Mouse (Mus musculus) hindbrain, embryonic 11.5 days (tissue): ENCODE measurements at regions not wholly inside any gene's neighbourhood (a gene's known extent, or its start where the extent isn't known, plus 50 kb on each side); places are given as distances from the start of the nearest gene placed in this dataset.

Experiments used
- ATAC-seq: fragments of 200-750 bp; cut with Nextera tagmentation; 2 replicates; pipeline ENCODE4 v1.8.0; 2017; ENCODE audit warnings: mild to moderate bottlenecking, moderate TSS enrichment, moderate library complexity; ENCODE audit not compliant: low FRiP score
- DNase-seq: peaks from one replicate; pipeline ENCODE4 v3.0.0-alpha.2; 2015; ENCODE audit warnings: low spot score
- H3K27ac ChIP-seq: fragments of 300-500 bp; sonication (generic); 2 replicates; pipeline ENCODE4 v1.5.1; 2014; ENCODE audit warnings: mild to moderate bottlenecking, low read depth, low read length
- H3K27me3 ChIP-seq: fragments of 300-500 bp; sonication (generic); 2 replicates; pipeline ENCODE4 v1.6.1; 2014; ENCODE audit warnings: mild to moderate bottlenecking, low read length, moderate library complexity, mixed read lengths; ENCODE audit not compliant: control insufficient read depth, insufficient read depth
- H3K36me3 ChIP-seq: fragments of 300-500 bp; sonication (generic); 2 replicates; pipeline ENCODE4 v1.6.1; 2014; ENCODE audit warnings: mild to moderate bottlenecking, low read length, moderate library complexity, mixed read lengths; ENCODE audit not compliant: control insufficient read depth, insufficient read depth
- H3K4me1 ChIP-seq: fragments of 300-500 bp; sonication (generic); replicated peaks from 2 replicates; pipeline ENCODE4 v1.6.1; 2014; ENCODE audit warnings: low read length, mixed read lengths; ENCODE audit not compliant: control insufficient read depth, insufficient read depth
- H3K4me2 ChIP-seq: fragments of 300-500 bp; sonication (generic); replicated peaks from 2 replicates; pipeline ENCODE4 v1.6.1; 2014; ENCODE audit warnings: mild to moderate bottlenecking, low read depth, low read length
- H3K4me3 ChIP-seq: fragments of 300-500 bp; sonication (generic); 2 replicates; pipeline ENCODE4 v1.5.1; 2014; ENCODE audit warnings: low read depth, low read length
- H3K9ac ChIP-seq: fragments of 300-500 bp; sonication (generic); 2 replicates; pipeline ENCODE4 v1.6.1; 2014; ENCODE audit warnings: low read depth, low read length
- H3K9me3 ChIP-seq: fragments of 300-500 bp; sonication (generic); 2 replicates; pipeline ENCODE4 v1.6.1; 2016; ENCODE audit warnings: low read length; ENCODE audit not compliant: control insufficient read depth
- WGBS: fragments of 180-500 bp; shearing (Covaris S2); extraction: QIAGEN DNeasy Blood & Tissue Kit; methylation state at CpG from one replicate; pipeline ENCODE4 v1.1.7; 2014; 5-methylcytosine and 5-hydroxymethylcytosine counted together

DNA sequence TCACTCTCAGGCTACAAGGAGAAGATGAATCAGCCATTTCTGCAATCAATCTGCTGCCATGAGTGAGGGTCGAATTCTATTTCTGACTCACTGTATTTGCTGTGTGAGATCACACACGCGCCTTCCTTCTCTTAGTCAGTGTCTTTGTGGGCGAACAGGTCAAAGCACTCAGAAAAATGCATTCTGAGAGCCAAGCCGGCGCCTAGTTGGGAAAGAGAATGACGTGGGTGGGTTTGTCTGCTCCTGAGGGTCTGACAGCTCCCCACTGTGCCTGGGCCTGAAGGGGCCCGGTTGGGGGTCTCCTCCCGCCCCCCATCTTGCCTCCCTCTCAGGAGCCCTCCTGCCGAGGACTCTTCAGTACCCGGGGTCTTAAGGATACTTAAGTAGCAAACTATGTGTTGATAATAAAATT, 143.3 kb upstream of the Mvb12b start:
- Histone ChIP-seq H3K9ac (no peak overlapping the region), H3K9me3 (no peaks in the 10 kb centered on the region), H3K27me3 (no peaks in the 10 kb centered on the region), H3K27ac (0 out of 2 replicates have a peak overlapping the region, but pooled peaks have one; percentile 48), H3K36me3 (no peaks in the 10 kb centered on the region), H3K4me2 (no peak overlapping the region), H3K4me1 (peaks cover 8% of the 10 kb centered on the region), H3K4me3 (no peak overlapping the region)
- 18% methylated on average over 11 of the region's 11 CpGs for whole genome bisulfite sequencing
- ATAC-seq, result no peak
- no peak for DNase-seq

- Histone ChIP-seq H3K4me2 (no peak overlapping the region; the same call in 1 of the 2 replicates), H3K4me3 (no peak overlapping the region), H3K27ac (0 out of 2 replicates have a peak overlapping the region, but pooled peaks have one; percentile 37), H3K36me3 (no peaks in the 10 kb centered on the region), H3K27me3 (no peaks in the 10 kb centered on the region), H3K9me3 (no peaks in the 10 kb centered on the region), H3K4me1 (peaks cover 8% of the 10 kb centered on the region), H3K9ac (no peak overlapping the region)
- WGBS, result 29% methylated on average over 9 of the region's 9 CpGs
- ATAC-seq (peak; percentile 76), DNase-seq (peak; percentile 59)
Observed at GRCm38 (mm10) chr2:34027445-34027844, 139.7 kb upstream of the Mvb12b start.

DNA sequence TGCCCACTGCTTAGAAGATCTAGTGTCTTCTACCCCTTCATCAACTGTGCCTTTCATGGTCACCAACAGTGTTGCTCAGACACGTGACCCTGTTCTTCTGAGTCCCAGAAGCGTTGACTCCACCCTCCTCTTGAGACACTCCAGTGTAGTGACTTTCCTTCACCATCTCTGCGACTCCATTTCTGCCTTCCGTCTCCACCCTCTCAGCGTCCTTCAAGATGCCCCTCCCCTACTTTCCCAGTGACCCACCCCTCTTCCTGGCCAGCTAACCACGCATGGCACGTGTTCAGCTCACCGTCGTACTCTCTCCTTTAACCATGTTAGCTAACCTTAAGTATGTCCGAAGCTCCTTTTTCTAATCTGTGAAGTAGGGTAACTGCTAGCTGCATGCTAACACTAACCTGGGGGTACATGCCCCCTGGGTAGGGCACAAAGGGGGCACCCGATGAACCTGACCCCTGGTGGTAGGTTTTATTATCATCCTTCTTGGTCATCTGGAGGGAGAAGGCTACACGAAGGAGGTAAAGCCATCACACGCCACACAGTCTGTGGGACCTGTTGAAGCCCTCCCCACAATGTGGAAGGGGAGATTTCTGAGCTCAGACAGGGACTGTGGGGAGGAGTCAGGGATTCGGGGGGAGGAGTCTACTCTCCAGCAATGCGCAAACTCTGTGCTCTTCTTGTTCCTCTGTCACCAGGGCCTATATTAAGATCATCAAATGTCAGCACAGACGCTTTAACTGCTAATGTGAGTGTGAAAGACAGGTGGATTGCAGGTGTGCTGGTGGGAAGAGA, 139.0 kb upstream of the Mvb12b start:
- H3K9ac ChIP-seq, result no peak overlapping the region
- no peak for DNase-seq
- ATAC-seq, result no peak
- H3K4me3 ChIP-seq, result no peak overlapping the region
- H3K36me3 ChIP-seq, result no peaks in the 10 kb centered on the region
- H3K27ac ChIP-seq, result 0 out of 2 replicates have a peak overlapping the region, but pooled peaks have one; percentile 37
- no peak overlapping the region for H3K4me2 ChIP-seq
- WGBS, result 77% methylated on average over 16 of the region's 16 CpGs
- H3K4me1 ChIP-seq, result peaks cover 8% of the 10 kb centered on the region
- no peaks in the 10 kb centered on the region for H3K9me3 ChIP-seq
- H3K27me3 ChIP-seq, result no peaks in the 10 kb centered on the region

- H3K36me3 ChIP-seq, result no peaks in the 10 kb centered on the region
- no peak overlapping the region for H3K9ac ChIP-seq
- H3K4me2 ChIP-seq, result no peak overlapping the region
- peak; percentile 64 for DNase-seq
- no peak overlapping the region for H3K27ac ChIP-seq
- ATAC-seq, result no peak
- H3K4me3 ChIP-seq, result no peak overlapping the region
- H3K4me1 ChIP-seq, result peaks cover 6% of the 10 kb centered on the region; the same call in 1 of the 2 replicates
- no peaks in the 10 kb centered on the region for H3K27me3 ChIP-seq
- H3K9me3 ChIP-seq, result no peaks in the 10 kb centered on the region
- WGBS, result 60% methylated on average over 10 of the region's 10 CpGs
Observed at GRCm38 (mm10) chr2:34025715-34026360, 138.1 kb upstream of the Mvb12b start.

- H3K27me3 ChIP-seq, result no peaks in the 10 kb centered on the region
- no peaks in the 10 kb centered on the region for H3K9me3 ChIP-seq
- ATAC-seq, result no peak
- H3K36me3 ChIP-seq, result no peaks in the 10 kb centered on the region
- DNase-seq, result no peak
- 0 out of 2 replicates have a peak overlapping the region, but pooled peaks have one; percentile 1 for H3K27ac ChIP-seq
- no peak overlapping the region for H3K4me3 ChIP-seq
- peaks cover 5% of the 10 kb centered on the region for H3K4me1 ChIP-seq
- 68% methylated on average over 5 of the region's 5 CpGs for WGBS
- no peak overlapping the region for H3K4me2 ChIP-seq
- H3K9ac ChIP-seq, result no peak overlapping the region
Observed at GRCm38 (mm10) chr2:34017142-34017453, 129.4 kb upstream of the Mvb12b start.

DNA sequence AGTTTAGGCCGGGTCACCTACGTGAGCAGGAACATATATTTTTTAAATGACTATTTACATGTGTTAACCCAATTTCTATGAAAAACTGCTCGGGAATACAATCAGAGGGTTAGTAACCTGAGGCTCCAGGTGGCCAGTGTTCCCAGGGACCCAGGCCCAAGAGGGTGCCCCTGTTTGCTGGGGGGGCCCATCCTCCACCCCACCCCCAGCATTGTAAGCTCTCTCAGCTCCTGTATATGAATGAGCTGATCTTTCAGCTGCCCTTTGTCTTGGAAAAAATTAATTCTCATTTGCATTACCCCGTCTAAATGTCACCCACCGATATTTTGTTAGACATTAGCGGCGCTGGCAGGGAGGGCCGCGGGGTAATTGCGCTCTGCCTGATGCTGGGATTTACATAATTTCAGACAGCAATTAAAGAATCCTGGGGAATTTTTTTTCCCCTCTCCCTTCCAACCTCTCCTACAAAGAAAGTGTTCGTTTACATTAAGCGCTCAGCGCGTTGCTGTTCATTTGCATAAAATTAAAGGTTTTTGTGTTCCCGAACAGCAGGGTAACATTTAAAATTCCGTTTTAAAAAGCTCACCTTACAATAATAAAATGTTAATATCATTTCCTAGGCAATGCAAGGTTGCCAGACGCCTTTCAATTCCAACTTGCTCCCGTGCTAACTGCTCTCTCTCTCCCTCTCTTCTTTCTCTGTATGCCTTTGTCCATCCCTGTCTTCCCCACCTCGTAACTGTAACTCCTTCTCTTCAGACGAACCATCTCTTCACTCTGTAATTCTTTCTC, 128.8 kb upstream of the Mvb12b start:
- Histone ChIP-seq H3K4me2 (no peak overlapping the region), H3K27ac (peak overlapping the region; percentile 54)

GRCm38 (mm10) chr2:34015640-34015995, 127.9 kb upstream of the Mvb12b start:
- Histone ChIP-seq H3K27me3 (no peaks in the 10 kb centered on the region), H3K9ac (no peak overlapping the region), H3K9me3 (no peaks in the 10 kb centered on the region), H3K27ac (no peak overlapping the region), H3K36me3 (no peaks in the 10 kb centered on the region), H3K4me1 (peaks cover 5% of the 10 kb centered on the region), H3K4me2 (no peak overlapping the region), H3K4me3 (no peak overlapping the region)
- ATAC-seq (no peak), DNase-seq (no peak)
- WGBS, result 85% methylated on average over 7 of the region's 7 CpGs

More for the DNA sequence above, 128.8 kb upstream of the Mvb12b start:
- no peak for DNase-seq
- Histone ChIP-seq H3K9ac (no peak overlapping the region), H3K4me3 (no peak overlapping the region), H3K36me3 (no peaks in the 10 kb centered on the region), H3K4me1 (peaks cover 5% of the 10 kb centered on the region), H3K9me3 (no peaks in the 10 kb centered on the region), H3K27me3 (no peaks in the 10 kb centered on the region)
- no peak for ATAC-seq
- 40% methylated on average over 20 of the region's 20 CpGs for WGBS

- Histone ChIP-seq H3K4me1 (peaks cover 5% of the 10 kb centered on the region), H3K9me3 (no peaks in the 10 kb centered on the region), H3K4me3 (no peak overlapping the region), H3K27me3 (no peaks in the 10 kb centered on the region), H3K27ac (no peak overlapping the region), H3K9ac (no peak overlapping the region), H3K4me2 (no peak overlapping the region), H3K36me3 (no peaks in the 10 kb centered on the region)
- WGBS, result 73% methylated on average over 8 of the region's 8 CpGs
- no peak for ATAC-seq
- no peak for DNase-seq
Observed at GRCm38 (mm10) chr2:34014868-34015639, 127.3 kb upstream of the Mvb12b start.
